Mouse (Mus musculus) Muller cell, postnatal 12 days (primary cell): Measurements from ENCODE around the gene Atp13a2.

ENCODE experiments used
- DNase-seq: peaks from one replicate; pipeline ENCODE4 v3.0.0-alpha.2; 2015; ENCODE audit errors: inconsistent ontology term

The Atp13a2 gene

GRCm38 (mm10) chr4:140996812-140997211 lies 10.1 kb downstream of the Atp13a2 start:
- no peak for DNase-seq

- DNase-seq = no peak
Observed at GRCm38 (mm10) chr4:141005983-141006382, 19.3 kb downstream of the Atp13a2 start.

- peak; percentile 84 for DNase-seq
Observed at GRCm38 (mm10) chr4:141008028-141008427, 21.4 kb downstream of the Atp13a2 start.

- DNase-seq = no peak
Observed at GRCm38 (mm10) chr4:141010118-141010517, 23.4 kb downstream of the Atp13a2 start, which contains the start of gene Mfap2. TSS of gene Mfap2 (plus strand) at chr4:141010418.

GRCm38 (mm10) chr4:141010526-141010925 lies 23.9 kb downstream of the Atp13a2 start:
- DNase-seq = peak; percentile 36

GRCm38 (mm10) chr4:141010941-141011429 lies 24.3 kb downstream of the Atp13a2 start:
- peak; percentile 49 for DNase-seq

- peak; percentile 89 for DNase-seq
Observed at GRCm38 (mm10) chr4:141011556-141012328, 25.1 kb downstream of the Atp13a2 start.

- DNase-seq = peak; percentile 54
Observed at GRCm38 (mm10) chr4:141012558-141012957, 25.9 kb downstream of the Atp13a2 start.

- no peak for DNase-seq
Observed at GRCm38 (mm10) chr4:141014114-141014513, 27.4 kb downstream of the Atp13a2 start.

- DNase-seq = no peak
Observed at GRCm38 (mm10) chr4:141014856-141015255, 28.2 kb downstream of the Atp13a2 start.

- DNase-seq = no peak
Observed at GRCm38 (mm10) chr4:141015356-141015755, 28.7 kb downstream of the Atp13a2 start.

GRCm38 (mm10) chr4:141016311-141016710 lies 29.6 kb downstream of the Atp13a2 start:
- DNase-seq = peak; percentile 29

- no peak for DNase-seq
Observed at GRCm38 (mm10) chr4:141017657-141018436, 31.2 kb downstream of the Atp13a2 start.

GRCm38 (mm10) chr4:141020220-141020619 lies 33.5 kb downstream of the Atp13a2 start:
- no peak for DNase-seq

- peak; percentile 78 for DNase-seq
Observed at GRCm38 (mm10) chr4:141020811-141021613, 34.3 kb downstream of the Atp13a2 start.

- DNase-seq = no peak
Observed at GRCm38 (mm10) chr4:141021614-141021929, 34.9 kb downstream of the Atp13a2 start.

- no peak for DNase-seq
Observed at GRCm38 (mm10) chr4:141024052-141024451, 37.4 kb downstream of the Atp13a2 start.

GRCm38 (mm10) chr4:141024992-141025391 lies 38.3 kb downstream of the Atp13a2 start:
- DNase-seq = no peak

- no peak for DNase-seq
Observed at GRCm38 (mm10) chr4:141030541-141031206, 44.0 kb downstream of the Atp13a2 start.

- DNase-seq = peak; percentile 67
Observed at GRCm38 (mm10) chr4:141031733-141032132, 45.1 kb downstream of the Atp13a2 start.
